Mouse (Mus musculus): ENCODE data around the gene Them7.

DNA sequence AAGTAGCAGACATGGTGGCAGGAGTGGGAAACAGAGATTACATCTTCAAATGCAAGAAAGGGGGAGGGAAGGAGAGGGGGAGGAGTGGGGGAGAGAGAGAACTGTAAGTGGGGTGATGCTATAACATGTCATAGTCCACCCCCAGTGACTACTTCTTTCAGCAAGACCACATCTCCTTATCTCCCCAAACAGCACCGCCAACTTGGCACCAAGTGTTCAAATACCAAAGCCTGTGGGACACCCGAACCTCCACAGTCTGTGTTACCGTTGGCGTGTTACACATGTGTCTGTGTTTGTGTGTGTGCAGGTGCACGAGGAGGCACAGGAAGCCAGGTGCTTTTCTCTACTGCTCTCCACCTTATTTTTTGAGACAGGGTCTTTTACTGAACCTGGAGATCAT is 4.9 kb upstream of the Them7 start:
- TF ChIP-seq MAX (IDR thresholded peaks at IDR 0.05) (no peak), CTCF (IDR thresholded peaks at IDR 0.05; ENCODE audit: control insufficient read depth, insufficient read depth, insufficient read length) (no peak)

Data from C2C12 (cell line).